Mouse (Mus musculus) CH12.LX (cell line): ENCODE data around the gene Narf. TPM values are rescaled to one million over a fixed set of nuclear protein-coding genes. Genes with fewer than 3 reads are reported as not detected.

ENCODE experiments used
- DNase-seq: peaks from one replicate; pipeline ENCODE4 v3.0.0-alpha.2; 2013; ENCODE audit errors: extremely low read depth
- H3K27ac ChIP-seq: 2 replicates; pipeline ENCODE4 v1.5.1; 2012; ENCODE audit warnings: low read depth, mild to moderate bottlenecking, control low read depth, moderate library complexity; ENCODE audit not compliant: insufficient read depth
- H3K27me3 ChIP-seq: replicated peaks from 2 replicates; pipeline ENCODE3; 2012; ENCODE audit warnings: inconsistent platforms
- H3K36me3 ChIP-seq, 2 experiments: replicated peaks in 1 of 2; 2 replicates each; pipeline versions ENCODE3 to v1.6.1; 2012; ENCODE audit warnings: inconsistent platforms in 1 of 2, low read length in 1 of 2, mild to moderate bottlenecking in 1 of 2, mixed read lengths in 1 of 2, moderate library complexity in 1 of 2; ENCODE audit not compliant: control insufficient read depth in 1 of 2, insufficient read depth in 1 of 2
- H3K4me1 ChIP-seq, 2 experiments: 2 replicates each; pipeline ENCODE4 v1.6.1; 2012; ENCODE audit warnings: inconsistent platforms in 1 of 2, moderate library complexity in 1 of 2; ENCODE audit not compliant: insufficient read depth in 2 of 2, control insufficient read depth in 1 of 2
- H3K4me2 ChIP-seq: 2 replicates; pipeline ENCODE4 v1.6.1; 2012; ENCODE audit warnings: low read depth, mild to moderate bottlenecking, control low read depth; ENCODE audit not compliant: poor library complexity, insufficient read depth, severe bottlenecking
- H3K4me3 ChIP-seq, 3 experiments: fragments of 150-350 bp in 1 of 3; sonication (generic) in 1 of 3; replicated peaks in 1 of 3; 2 replicates each; pipeline versions ENCODE3 to v1.5.1; 2011 to 2012; ENCODE audit warnings: low read depth in 2 of 3, low read length in 2 of 3, mild to moderate bottlenecking in 2 of 3, moderate library complexity in 2 of 3, control low read depth in 1 of 3, improper control_type of control experiment in 1 of 3, inconsistent platforms in 1 of 3, mixed read lengths in 1 of 3; ENCODE audit not compliant: poor library complexity in 1 of 3
- H3K79me2 ChIP-seq: replicated peaks from 2 replicates; pipeline ENCODE4 v1.6.1; 2012; ENCODE audit warnings: mild to moderate bottlenecking, moderate library complexity; ENCODE audit not compliant: control insufficient read depth, poor library complexity, insufficient read depth, severe bottlenecking; ENCODE audit errors: extremely low read depth
- H3K9ac ChIP-seq: 2 replicates; pipeline ENCODE4 v1.6.1; 2012; ENCODE audit warnings: low read depth, mild to moderate bottlenecking, control low read depth, moderate library complexity; ENCODE audit not compliant: insufficient read depth
- H3K9me3 ChIP-seq: replicated peaks from 2 replicates; pipeline ENCODE3; 2012; ENCODE audit warnings: low read length, inconsistent platforms, mixed read lengths
- BHLHE40 ChIP-seq: IDR thresholded peaks from 2 replicates; pipeline ENCODE4 v1.6.1; 2011; ENCODE audit warnings: mild to moderate bottlenecking, low read depth, low read length, improper control_type of control experiment
- CHD2 ChIP-seq: IDR thresholded peaks from 2 replicates; pipeline ENCODE4 v1.6.1; 2011; ENCODE audit warnings: low read length, improper control_type of control experiment
- CTCF ChIP-seq, 2 experiments: IDR thresholded peaks in 1 of 2; conservative IDR thresholded peaks in 1 of 2; 2 replicates each; pipeline ENCODE4 v1.5.1; 2011 to 2012; ENCODE audit warnings: low read depth in 2 of 2, low read length in 2 of 2, improper control_type of control experiment in 1 of 2, inconsistent platforms in 1 of 2, mild to moderate bottlenecking in 1 of 2, moderate library complexity in 1 of 2
- E2F4 ChIP-seq: IDR thresholded peaks from 2 replicates; pipeline ENCODE4 v1.6.1; 2011; ENCODE audit warnings: low read depth, low read length, improper control_type of control experiment; ENCODE audit not compliant: insufficient replicate concordance
- ELF1 ChIP-seq: IDR thresholded peaks from 2 replicates; pipeline ENCODE4 v1.6.1; 2014; ENCODE audit warnings: low read depth, mild to moderate bottlenecking, inconsistent platforms, low read length, improper control_type of control experiment
- EP300 ChIP-seq: IDR thresholded peaks from 2 replicates; pipeline ENCODE4 v1.6.1; 2011; ENCODE audit warnings: low read length, improper control_type of control experiment
- ETS1 ChIP-seq: conservative IDR thresholded peaks from 2 replicates; pipeline ENCODE4 v1.6.1; 2012; ENCODE audit warnings: low read depth, mild to moderate bottlenecking, inconsistent platforms, low read length, improper control_type of control experiment, moderate library complexity
- GABPA ChIP-seq: IDR thresholded peaks from 2 replicates; pipeline ENCODE4 v1.6.1; 2012; ENCODE audit warnings: low read depth, low read length, improper control_type of control experiment, inconsistent platforms; ENCODE audit not compliant: insufficient replicate concordance
- KAT2A ChIP-seq: IDR thresholded peaks from 2 replicates; pipeline ENCODE4 v1.6.1; 2012; ENCODE audit warnings: low read length, improper control_type of control experiment, inconsistent platforms; ENCODE audit not compliant: insufficient replicate concordance
- MAFK ChIP-seq: IDR thresholded peaks from 2 replicates; pipeline ENCODE4 v1.6.1; 2011; ENCODE audit warnings: low read length, improper control_type of control experiment; ENCODE audit not compliant: insufficient replicate concordance
- MAX ChIP-seq: IDR thresholded peaks from 2 replicates; pipeline ENCODE4 v1.6.1; 2011; ENCODE audit warnings: low read length, improper control_type of control experiment
- MEF2A ChIP-seq: IDR thresholded peaks from 2 replicates; pipeline ENCODE4 v1.6.1; 2014; ENCODE audit warnings: low read depth, mild to moderate bottlenecking, inconsistent platforms, low read length, improper control_type of control experiment, borderline replicate concordance
- MYC ChIP-seq: IDR thresholded peaks from 2 replicates; pipeline ENCODE4 v1.6.1; 2011; ENCODE audit warnings: low read depth, mild to moderate bottlenecking, improper control_type of control experiment, low read length
- NELFE ChIP-seq: IDR thresholded peaks from 2 replicates; pipeline ENCODE4 v1.6.1; 2011; ENCODE audit warnings: low read depth, low read length, improper control_type of control experiment
- NRF1 ChIP-seq: IDR thresholded peaks from 2 replicates; pipeline ENCODE4 v1.6.1; 2014; ENCODE audit warnings: low read depth, mild to moderate bottlenecking, inconsistent platforms, low read length, improper control_type of control experiment, moderate library complexity
- RAD21 ChIP-seq: IDR thresholded peaks from 2 replicates; pipeline ENCODE4 v1.6.1; 2011; ENCODE audit warnings: low read depth, mild to moderate bottlenecking, low read length, improper control_type of control experiment, moderate library complexity
- RCOR1 ChIP-seq: conservative IDR thresholded peaks from 2 replicates; pipeline ENCODE4 v1.6.1; 2012; ENCODE audit warnings: low read depth, mild to moderate bottlenecking, inconsistent platforms, low read length, improper control_type of control experiment
- SIN3A ChIP-seq: IDR thresholded peaks from 2 replicates; pipeline ENCODE4 v1.6.1; 2012; ENCODE audit warnings: low read length, improper control_type of control experiment, inconsistent platforms
- SMC3 ChIP-seq: IDR thresholded peaks from 2 replicates; pipeline ENCODE4 v1.6.1; 2011; ENCODE audit warnings: low read depth, low read length, improper control_type of control experiment
- TBP ChIP-seq: conservative IDR thresholded peaks from 2 replicates; pipeline ENCODE4 v1.6.1; 2011; ENCODE audit warnings: low read depth, low read length, improper control_type of control experiment
- UBTF ChIP-seq: IDR thresholded peaks from 2 replicates; pipeline ENCODE4 v1.6.1; 2012; ENCODE audit warnings: low read depth, mild to moderate bottlenecking, inconsistent platforms, low read length, improper control_type of control experiment, moderate library complexity
- USF2 ChIP-seq: conservative IDR thresholded peaks from 2 replicates; pipeline ENCODE4 v1.6.1; 2011; ENCODE audit warnings: low read depth, low read length, improper control_type of control experiment
- ZKSCAN1 ChIP-seq: IDR thresholded peaks from 2 replicates; pipeline ENCODE4 v1.6.1; 2012; ENCODE audit warnings: low read depth, inconsistent platforms, low read length, improper control_type of control experiment, borderline replicate concordance
- ZMIZ1 ChIP-seq: IDR thresholded peaks from 2 replicates; pipeline ENCODE4 v1.6.1; 2012; ENCODE audit warnings: low read depth, mild to moderate bottlenecking, inconsistent platforms, low read length, improper control_type of control experiment
- ZNF384 ChIP-seq: IDR thresholded peaks from 2 replicates; pipeline ENCODE4 v1.6.1; 2012; ENCODE audit warnings: low read depth, low read length, improper control_type of control experiment, inconsistent platforms
- dilution Hi-C: fragments of 300-500 bp; cut with MboI; formaldehyde crosslinking; loops from 2 replicates; pipeline ENCODE4 v1.14.3; 2020; ENCODE audit warnings: low sequenced_read_pairs; ENCODE audit not compliant: extremely low pct_unique_long_range_greater_than_20kb, extremely low pct_ligation_motif_present
- in situ Hi-C: fragments of 300-500 bp; cut with MboI; formaldehyde crosslinking; loops from 3 replicates; pipeline ENCODE4 v1.14.3; 2019; ENCODE audit warnings: low sequenced_read_pairs, low pct_ligation_motif_present, low pct_unique_long_range_greater_than_20kb, mixed read lengths
- polyA plus RNA-seq: library from polyadenylated mRNA; unstranded; fragments of >175 nt; gene quantifications from 2 replicates; pipeline ENCODE4 v1.2.1, GENCODE M21; 2012; ENCODE audit warnings: low read depth; ENCODE audit not compliant: insufficient read length
- total RNA-seq, 2 experiments: library from RNA; depleted of rRNA; stranded (reverse); fragments of 300-350 nt in 1 of 2; fragments of >200 nt in 1 of 2; gene quantifications; 2 replicates each; pipeline ENCODE4 v1.2.3; 2012 to 2014

The Narf gene
- total and polyA plus RNA-seq, 3 experiments, result 11.7 to 29.9 (median 26.2) TPM

- H3K4me1 ChIP-seq, result peaks cover 13 to 40% of the 10 kb centered on the region in 2 experiments
- no peak overlapping the region for H3K9ac ChIP-seq
- H3K36me3 ChIP-seq, result peaks cover 6 to 12% of the 10 kb centered on the region in 2 experiments
- no peaks in the 10 kb centered on the region for H3K27me3 ChIP-seq
- H3K79me2 ChIP-seq, result peaks cover 14% of the 10 kb centered on the region
- dilution Hi-C loops, result no loop called here
- H3K27ac ChIP-seq, result no peak overlapping the region
- H3K4me2 ChIP-seq, result no peak overlapping the region
- H3K9me3 ChIP-seq, result no peaks in the 10 kb centered on the region
- in situ Hi-C loops, result no loop called here
- H3K4me3 ChIP-seq, result no peak overlapping the region
- TF ChIP-seq NRF1 (no peak), ETS1 (no peak), CTCF (conservative IDR thresholded peaks at IDR 0.05 in 1 of 2, IDR thresholded peaks at IDR 0.05 in 1 of 2; ENCODE audit: low read depth in 2 of 2, low read length in 2 of 2) (no peak), NELFE (no peak), ZNF384 (no peak), MEF2A (no peak), ZMIZ1 (no peak), SIN3A (no peak), USF2 (no peak), MAX (no peak), ELF1 (no peak), UBTF (no peak), E2F4 (no peak), SMC3 (no peak), KAT2A (no peak), MAFK (no peak)
- no peak for DNase-seq
Measured at GRCm38 (mm10) chr11:121231628-121232291, 5.3 kb upstream of the Narf start.

- Histone ChIP-seq H3K27ac (no peak overlapping the region), H3K9me3 (no peaks in the 10 kb centered on the region), H3K4me3 (no peak overlapping the region), H3K36me3 (peaks cover 0 to 3% of the 10 kb centered on the region in 2 experiments), H3K27me3 (no peaks in the 10 kb centered on the region), H3K4me1 (peaks cover 7 to 31% of the 10 kb centered on the region in 2 experiments; a peak in 3 of 4 replicates), H3K4me2 (no peak overlapping the region), H3K9ac (no peak overlapping the region), H3K79me2 (peaks cover 8% of the 10 kb centered on the region)
- in situ Hi-C loops, result no loop called here
- dilution Hi-C loops, result no loop called here
- no peak for DNase-seq
- no peak for TF ChIP-seq TBP
- TF ChIP-seq RAD21, result no peak
- no peak for TF ChIP-seq BHLHE40
- no peak for TF ChIP-seq E2F4
- TF ChIP-seq EP300, result no peak
- no peak for TF ChIP-seq MYC
- no peak for TF ChIP-seq ZKSCAN1
- TF ChIP-seq GABPA, result no peak
- TF ChIP-seq MEF2A, result no peak
- no peak for TF ChIP-seq RCOR1
- TF ChIP-seq CTCF (conservative IDR thresholded peaks at IDR 0.05 in 1 of 2, IDR thresholded peaks at IDR 0.05 in 1 of 2; ENCODE audit: low read depth in 2 of 2, low read length in 2 of 2), result no peak
- TF ChIP-seq SMC3, result no peak
- TF ChIP-seq NELFE, result no peak
- no peak for TF ChIP-seq ETS1
- no peak for TF ChIP-seq KAT2A
- no peak for TF ChIP-seq NRF1
- no peak for TF ChIP-seq CHD2
Measured at GRCm38 (mm10) chr11:121232706-121233105, 4.3 kb upstream of the Narf start.
